Mouse (Mus musculus): ENCODE measurements around the gene Col6a2.

DNA sequence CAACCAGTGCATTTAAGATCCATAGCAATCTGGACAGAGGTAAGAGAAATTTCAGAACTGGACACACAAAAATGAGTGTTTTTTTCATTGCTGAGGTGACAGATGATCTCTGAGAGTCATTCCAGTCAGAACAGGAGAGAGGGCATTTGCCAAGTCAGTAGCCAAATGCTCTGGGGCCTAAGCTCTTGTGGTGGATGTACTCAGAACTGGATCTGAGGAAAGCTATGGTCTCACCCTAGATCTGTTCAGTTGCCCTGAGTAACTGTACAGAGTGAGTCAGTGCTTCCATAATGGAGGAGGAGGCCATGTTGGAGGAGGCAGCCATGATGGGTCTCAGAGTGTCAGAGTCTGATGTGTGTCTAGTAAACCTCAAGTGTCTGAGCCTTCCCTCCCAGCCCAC lies 21.6 kb upstream of the Col6a2 start:
- TF ChIP-seq ZNF384 (IDR thresholded peaks at IDR 0.05; ENCODE audit: low read depth, low read length): no peak
- TF ChIP-seq HCFC1 (IDR thresholded peaks at IDR 0.05; ENCODE audit: borderline replicate concordance, insufficient read depth, low read length): no peak
- TF ChIP-seq CHD2 (IDR thresholded peaks at IDR 0.05; ENCODE audit: low read depth, low read length): no peak
- TF ChIP-seq ZC3H11A (IDR thresholded peaks at IDR 0.05; ENCODE audit: borderline replicate concordance, low read depth, low read length): no peak

Measured in ES-E14 (cell line).